Mouse (Mus musculus): Measurements from ENCODE around the gene Tcte2. TPM values are rescaled to one million over a fixed set of nuclear protein-coding genes. Genes with fewer than 3 reads are reported as not detected.
A peak's percentile ranks its signal among the peaks of the same experiment; 100 is the strongest.
"Not testable (repeated sequence)": the region's sequence is repeated elsewhere in the genome, so short reads cannot be mapped to it uniquely, and the experiment has no call there.

Gene Tcte2
- 10 to 100 TPM; 13.6 to 17.9 TPM for total RNA-seq (2021)

GRCm38 (mm10) chr17:13761179-13761913, at the start of gene Tcte2:
Gene Tcte2, minus strand, starts transcription at chr17:13761825.
- DNase-seq (ENCODE audit: extremely low spot score in 1 of 2, low spot score in 2 of 2): peak in 1 of 2 experiments; percentile 72
- intact Hi-C loops (cut with DNase I): loop anchor here (5.0 kb wide), 4 partner anchors 56 to 289 kb away; no protein-coding TSS in a partner anchor

- intact Hi-C loops (cut with DNase I): no loop called here
- DNase-seq (ENCODE audit: extremely low spot score in 1 of 2, low spot score in 2 of 2): no peak
These were observed 44.4 kb upstream of the Tcte2 start for GRCm38 (mm10) chr17:13806016-13806415.

- no peak for DNase-seq (ENCODE audit: extremely low spot score in 1 of 2, low spot score in 2 of 2)
- intact Hi-C loops (cut with DNase I): no loop called here
These were observed 41.3 kb upstream of the Tcte2 start for GRCm38 (mm10) chr17:13802836-13803408.

DNA sequence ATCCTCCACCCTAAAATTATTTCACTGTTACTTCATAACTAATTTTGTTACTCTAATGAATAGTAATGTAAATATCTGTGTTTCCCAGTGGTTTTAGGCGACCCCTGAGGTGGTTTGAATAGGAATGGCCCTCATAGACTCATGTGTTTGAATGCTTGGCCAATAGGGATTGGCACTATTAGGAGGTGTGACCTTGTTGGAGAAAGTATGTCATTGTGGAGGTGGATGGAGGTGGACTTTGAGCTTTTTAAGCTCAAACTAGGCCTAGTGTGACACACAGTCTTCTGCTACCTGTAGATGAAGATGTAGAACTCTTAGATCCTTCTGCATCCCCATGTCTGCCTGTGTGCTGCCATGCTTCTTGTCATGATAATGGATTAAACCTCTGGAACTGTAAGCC, 36.1 kb upstream of the Tcte2 start:
- intact Hi-C loops (cut with DNase I): no loop called here
- no peak for DNase-seq (ENCODE audit: extremely low spot score in 1 of 2, low spot score in 2 of 2)

- DNase-seq (ENCODE audit: extremely low spot score in 1 of 2, low spot score in 2 of 2); intact Hi-C loops (cut with DNase I): not testable (repeated sequence)
These were observed 28.4 kb upstream of the Tcte2 start for GRCm38 (mm10) chr17:13790033-13790432.

DNA sequence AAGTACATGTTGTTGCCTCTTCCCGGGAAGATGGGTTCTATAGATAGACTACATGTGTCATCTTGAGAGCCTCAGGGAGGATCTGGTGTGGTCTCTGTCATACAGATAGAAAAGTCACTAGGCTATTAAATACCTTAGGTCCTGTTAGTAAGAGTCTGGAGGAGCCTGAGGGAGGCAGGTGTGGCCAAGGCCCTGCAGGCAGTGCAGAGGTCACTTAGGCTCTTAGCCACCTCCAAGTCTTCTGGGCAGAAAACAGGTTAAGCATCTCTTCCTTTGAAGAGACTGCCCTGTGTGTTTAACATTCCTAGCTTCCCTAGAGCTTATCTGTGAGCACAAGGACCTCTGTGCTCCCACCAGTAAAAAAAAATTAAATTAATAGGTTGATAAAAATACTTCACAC, 21.8 kb upstream of the Tcte2 start:
- DNase-seq (ENCODE audit: extremely low spot score in 1 of 2, low spot score in 2 of 2): no peak
- intact Hi-C loops (cut with DNase I): no loop called here

- no peak for DNase-seq (ENCODE audit: extremely low spot score in 1 of 2, low spot score in 2 of 2)
- intact Hi-C loops (cut with DNase I): no loop called here
These were observed 20.3 kb upstream of the Tcte2 start for GRCm38 (mm10) chr17:13781948-13782347.

GRCm38 (mm10) chr17:13778865-13779264, 17.2 kb upstream of the Tcte2 start:
- no peak for DNase-seq (ENCODE audit: extremely low spot score in 1 of 2, low spot score in 2 of 2)
- intact Hi-C loops (cut with DNase I): no loop called here

DNA sequence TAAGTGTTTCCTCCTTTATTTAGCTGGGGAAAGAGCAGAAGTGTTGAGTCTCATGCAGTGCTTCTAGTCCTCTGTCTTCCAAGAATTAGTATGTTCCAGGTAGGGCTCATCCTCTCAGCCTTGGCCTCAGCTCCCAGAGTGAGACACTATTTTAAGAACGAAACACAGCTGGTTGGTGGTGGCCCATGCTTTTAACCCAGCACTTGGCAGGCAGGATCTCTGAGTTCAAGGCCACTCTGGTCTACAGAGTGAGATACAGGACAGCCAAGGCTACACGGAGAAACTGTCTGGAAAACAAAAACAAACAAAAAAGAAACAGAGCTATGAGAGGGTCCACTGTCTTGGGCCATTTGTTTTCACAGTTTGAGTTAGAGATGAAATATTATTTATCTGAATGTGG, 16.1 kb upstream of the Tcte2 start:
- DNase-seq (ENCODE audit: extremely low spot score in 1 of 2, low spot score in 2 of 2): no peak
- intact Hi-C loops (cut with DNase I): no loop called here

DNA sequence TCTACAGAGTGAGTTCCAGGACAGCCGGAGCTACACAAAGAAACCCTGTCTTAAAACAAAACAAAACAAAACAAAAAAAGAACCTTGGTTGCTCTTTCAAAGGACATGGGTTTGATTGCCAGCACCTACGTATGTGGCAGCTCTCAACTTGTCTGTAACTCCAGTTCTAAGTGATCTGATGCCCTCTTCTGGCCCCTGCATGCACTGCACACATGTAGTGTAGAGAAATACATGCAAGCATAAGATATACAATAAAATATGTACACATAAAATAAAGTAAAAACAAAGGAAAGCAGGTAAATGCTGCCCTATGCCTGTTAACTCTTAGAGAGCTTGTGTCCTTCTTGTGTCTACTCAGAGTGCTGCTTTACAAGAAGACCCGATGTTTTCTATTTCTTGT, 7.6 kb upstream of the Tcte2 start:
- intact Hi-C loops (cut with DNase I): no loop called here
- DNase-seq (ENCODE audit: extremely low spot score in 1 of 2, low spot score in 2 of 2): no peak

GRCm38 (mm10) chr17:13768531-13768930, 6.9 kb upstream of the Tcte2 start:
- intact Hi-C loops (cut with DNase I): no loop called here

GRCm38 (mm10) chr17:13764911-13765310, 3.3 kb upstream of the Tcte2 start:
- DNase-seq (ENCODE audit: extremely low spot score in 1 of 2, low spot score in 2 of 2): not testable (repeated sequence)
- intact Hi-C loops (cut with DNase I): loop anchor here (5.0 kb wide), 4 partner anchors 52 to 293 kb away; no protein-coding TSS in a partner anchor

More at GRCm38 (mm10) chr17:13768531-13768930, 6.9 kb upstream of the Tcte2 start:
- DNase-seq (ENCODE audit: extremely low spot score in 1 of 2, low spot score in 2 of 2): no peak

- intact Hi-C loops (cut with DNase I): loop anchor here (5.0 kb wide), 4 partner anchors 53 to 292 kb away; no protein-coding TSS in a partner anchor
These were observed 2.2 kb upstream of the Tcte2 start for GRCm38 (mm10) chr17:13763819-13764218.

DNA sequence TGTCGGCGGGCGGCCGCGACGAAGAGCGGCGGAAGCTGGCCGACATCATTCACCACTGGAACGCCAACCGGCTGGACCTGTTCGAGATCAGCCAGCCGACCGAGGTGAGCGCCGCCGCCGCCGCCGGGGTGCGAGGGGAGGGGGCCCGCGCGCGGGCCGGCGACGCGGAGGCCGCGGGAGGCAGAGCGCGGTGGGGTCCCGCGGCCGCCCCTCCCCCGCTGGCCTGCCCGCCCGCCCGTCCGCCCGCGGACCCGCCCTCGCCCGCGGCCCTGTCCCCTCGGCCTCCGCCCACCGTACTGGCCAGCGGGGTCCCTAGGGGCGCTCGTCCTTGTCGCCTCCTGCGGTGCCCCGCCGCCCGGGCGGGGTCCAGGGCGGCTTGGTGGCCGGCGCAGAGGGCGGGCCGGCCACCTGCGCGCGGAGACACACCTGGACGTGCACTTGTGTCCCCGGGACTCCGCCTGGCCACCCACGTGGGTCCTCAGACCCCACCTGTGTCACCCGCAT, 898 bp downstream of the Tcte2 start:
- peak in 1 of 2 experiments; percentile 78 for DNase-seq (ENCODE audit: extremely low spot score in 1 of 2, low spot score in 2 of 2)
- intact Hi-C loops (cut with DNase I): loop anchor here (5.0 kb wide), 4 partner anchors 57 to 288 kb away; no protein-coding TSS in a partner anchor

More at GRCm38 (mm10) chr17:13763819-13764218, 2.2 kb upstream of the Tcte2 start:
- DNase-seq (ENCODE audit: extremely low spot score in 1 of 2, low spot score in 2 of 2): no peak

DNA sequence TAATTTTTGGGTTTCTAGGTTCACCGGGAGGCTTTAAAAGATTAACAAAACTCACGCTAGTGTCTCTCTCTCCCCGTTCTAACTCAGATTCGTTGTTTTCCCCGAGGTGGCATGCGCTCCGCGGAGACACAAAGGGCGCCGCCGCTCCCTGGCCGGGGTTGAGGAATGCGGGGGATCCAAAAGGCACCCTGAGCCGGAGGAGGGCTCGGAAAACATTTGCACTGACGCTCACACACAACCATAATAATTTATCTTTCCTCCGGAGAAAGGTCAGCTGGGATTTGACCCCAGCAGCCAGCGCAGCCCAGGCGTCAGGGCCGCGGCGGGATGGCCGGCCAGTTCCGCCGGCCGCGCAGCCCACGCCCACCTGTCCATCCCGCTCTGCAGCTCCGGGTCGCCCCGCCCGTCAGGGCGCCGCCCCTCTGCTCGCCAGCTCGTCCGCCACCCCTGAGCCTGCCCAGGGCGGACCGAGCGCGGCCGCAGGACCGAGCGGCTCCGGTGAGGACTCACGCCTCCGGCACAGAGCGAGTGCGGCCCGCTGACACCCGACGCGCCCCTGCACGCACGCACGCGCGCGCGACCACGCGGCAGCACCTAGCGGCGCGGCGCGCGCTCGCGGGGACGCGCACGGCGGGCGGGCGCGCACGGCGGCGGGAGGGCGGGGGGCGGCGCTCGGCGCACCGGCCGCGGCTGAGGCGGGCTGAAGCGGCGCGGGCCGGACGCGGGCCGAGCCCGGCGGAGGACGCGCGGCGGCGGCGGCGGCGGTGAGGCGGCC, 1.6 kb downstream of the Tcte2 start, which contains the start of gene Afdn:
Gene Afdn, plus strand, starts transcription at position 687 of the 775 bp plus-strand sequence.
- intact Hi-C loops (cut with DNase I): loop anchor here (5.0 kb wide), 4 partner anchors 57 to 288 kb away; no protein-coding TSS in a partner anchor
- DNase-seq (ENCODE audit: extremely low spot score in 1 of 2, low spot score in 2 of 2): peak; percentile 55 to 92

DNA sequence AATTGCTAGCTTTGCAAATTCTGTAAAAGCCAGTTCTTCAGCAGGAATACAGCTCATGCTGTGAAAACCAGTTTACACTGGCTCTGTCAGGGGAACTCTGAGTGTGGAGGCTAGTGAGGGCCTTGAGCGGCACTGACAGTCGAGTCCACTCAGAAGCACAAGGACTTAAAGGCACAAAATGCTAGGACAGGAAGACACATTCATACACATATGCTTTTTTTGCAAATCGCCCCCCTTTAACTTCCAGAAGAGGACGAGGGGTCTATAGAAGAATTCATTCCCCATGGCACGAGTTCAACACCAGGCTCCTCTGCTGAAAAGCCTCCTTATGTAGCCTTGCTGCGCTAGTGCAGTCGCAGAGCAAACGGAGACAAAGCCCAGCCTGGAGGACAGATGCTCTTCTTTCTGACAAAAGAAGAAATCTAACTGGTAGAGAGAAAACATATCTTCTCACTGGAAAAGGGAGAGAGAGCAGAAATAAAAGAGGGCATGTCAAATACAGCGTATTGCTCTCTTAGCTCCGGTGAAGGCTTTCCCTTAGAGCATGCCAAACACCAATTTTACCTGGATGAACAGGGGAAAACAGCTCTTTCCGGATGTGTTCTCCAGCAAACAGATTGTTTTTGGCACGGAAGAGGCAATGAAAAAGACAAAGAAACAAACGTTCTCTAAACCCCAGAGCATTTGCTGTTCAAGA, 2.3 kb downstream of the Tcte2 start:
- peak; percentile 36 to 46 for DNase-seq (ENCODE audit: extremely low spot score in 1 of 2, low spot score in 2 of 2)
- intact Hi-C loops (cut with DNase I): no loop called here

- intact Hi-C loops (cut with DNase I): no loop called here
- no peak for DNase-seq (ENCODE audit: extremely low spot score in 1 of 2, low spot score in 2 of 2)
These were observed 3.0 kb downstream of the Tcte2 start for GRCm38 (mm10) chr17:13758586-13758985.

DNA sequence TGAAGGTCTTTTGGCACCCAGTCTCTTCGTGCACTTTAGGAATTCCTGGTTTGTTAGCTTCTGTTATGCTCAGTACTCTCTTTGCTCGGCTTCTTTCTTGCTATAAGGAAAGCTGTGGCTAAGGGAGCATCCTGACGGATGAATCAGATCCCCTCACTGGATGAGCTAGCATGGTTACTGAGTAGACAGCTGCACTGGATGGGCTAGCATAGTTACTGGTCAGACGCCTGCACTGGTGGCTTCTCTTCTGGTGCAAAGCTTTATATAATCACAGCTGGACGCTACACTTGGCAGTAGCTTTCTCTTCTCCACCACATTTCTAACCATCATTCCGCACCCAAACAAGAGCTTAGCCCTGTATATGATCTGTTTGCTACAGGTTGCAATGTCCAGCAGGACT, 6.7 kb downstream of the Tcte2 start:
- DNase-seq (ENCODE audit: extremely low spot score in 1 of 2, low spot score in 2 of 2): no peak
- intact Hi-C loops (cut with DNase I): no loop called here

Measured in left cerebral cortex, postnatal 10 days (tissue).